Mouse (Mus musculus) myocyte (in vitro differentiated cells): Measurements from ENCODE around the gene Card10.

Source experiments
- CEBPB ChIP-seq: IDR thresholded peaks from 2 replicates; pipeline ENCODE4 v1.6.1; 2011; ENCODE audit warnings: mild to moderate bottlenecking, moderate library complexity; ENCODE audit not compliant: poor library complexity, insufficient read depth, severe bottlenecking
- E2F4 ChIP-seq: IDR thresholded peaks from one replicate; pipeline ENCODE4 v1.6.1; 2011; ENCODE audit warnings: mild to moderate bottlenecking, control low read depth, moderate library complexity; ENCODE audit not compliant: insufficient read depth
- MAX ChIP-seq: IDR thresholded peaks from one replicate; pipeline ENCODE4 v1.6.1; 2011; ENCODE audit warnings: low read depth, mild to moderate bottlenecking, control low read depth
- MYOD1 ChIP-seq, 3 experiments: IDR thresholded peaks; one replicate each; pipeline ENCODE4 v1.6.1; 2011; ENCODE audit warnings: control low read depth in 2 of 3, low read depth in 2 of 3, mild to moderate bottlenecking in 2 of 3, moderate library complexity in 1 of 3; ENCODE audit not compliant: insufficient read length in 2 of 3, control insufficient read depth in 1 of 3
- MYOG ChIP-seq, 3 experiments: IDR thresholded peaks; one replicate each; pipeline ENCODE4 v1.6.1; 2011; ENCODE audit warnings: control low read depth in 2 of 3, low read depth in 2 of 3, mild to moderate bottlenecking in 2 of 3; ENCODE audit not compliant: insufficient read length in 2 of 3, control insufficient read depth in 1 of 3, insufficient read depth in 1 of 3
- POLR2A ChIP-seq: IDR thresholded peaks from one replicate; pipeline ENCODE4 v1.6.1; 2011; ENCODE audit warnings: low read depth, mild to moderate bottlenecking, control low read depth, moderate library complexity; ENCODE audit not compliant: insufficient read length
- POLR2AphosphoS2 ChIP-seq: IDR thresholded peaks from one replicate; pipeline ENCODE4 v1.6.1; 2011; ENCODE audit warnings: low read depth, control low read depth; ENCODE audit not compliant: insufficient read length
- REST ChIP-seq: IDR thresholded peaks from one replicate; pipeline ENCODE4 v1.6.1; 2011; ENCODE audit warnings: mild to moderate bottlenecking, control low read depth, moderate library complexity; ENCODE audit not compliant: insufficient read depth, insufficient read length
- TCF12 ChIP-seq: IDR thresholded peaks from one replicate; pipeline ENCODE4 v1.6.1; 2011; ENCODE audit warnings: mild to moderate bottlenecking, control low read depth; ENCODE audit not compliant: poor library complexity, insufficient read depth, severe bottlenecking
- USF1 ChIP-seq: IDR thresholded peaks from one replicate; pipeline ENCODE4 v1.6.1; 2011; ENCODE audit warnings: low read depth, mild to moderate bottlenecking, control low read depth, moderate library complexity

- TF ChIP-seq POLR2A (peak; percentile 42), REST (no peak), E2F4 (no peak), CEBPB (no peak), TCF12 (no peak), MAX (no peak), MYOG (IDR thresholded peaks at IDR 0.05; ENCODE audit: control insufficient read depth in 1 of 3, insufficient read depth in 1 of 3, insufficient read length in 2 of 3, low read depth in 2 of 3) (no peak), POLR2AphosphoS2 (peak; percentile 94), USF1 (no peak), MYOD1 (IDR thresholded peaks at IDR 0.05; ENCODE audit: control insufficient read depth in 1 of 3, insufficient read length in 2 of 3, low read depth in 2 of 3) (no peak)
Measured at GRCm38 (mm10) chr15:78850944-78851343, 48.1 kb upstream of the Card10 start.
